Mouse (Mus musculus) midbrain, embryonic 10.5 days (tissue): Measurements from ENCODE around the gene Gigyf2. TPM values are rescaled to one million over a fixed set of nuclear protein-coding genes. Genes with fewer than 3 reads are reported as not detected.
A peak's percentile ranks its signal among the peaks of the same experiment; 100 is the strongest.

Source experiments
- DNase-seq: peaks from one replicate; pipeline ENCODE4 v3.0.0-alpha.2; 2017; ENCODE audit warnings: low spot score
- H3K27ac ChIP-seq: fragments of 300-500 bp; sonication (generic); replicated peaks from 2 replicates; pipeline ENCODE4 v1.5.1; 2016; ENCODE audit warnings: mild to moderate bottlenecking
- H3K27me3 ChIP-seq: fragments of 300-500 bp; sonication (generic); 2 replicates; pipeline ENCODE4 v1.6.1; 2016; ENCODE audit warnings: low read depth, mild to moderate bottlenecking; ENCODE audit not compliant: poor library complexity, severe bottlenecking
- H3K36me3 ChIP-seq: fragments of 300-500 bp; sonication (generic); 2 replicates; pipeline ENCODE4 v1.6.1; 2016; ENCODE audit warnings: mild to moderate bottlenecking, moderate library complexity
- H3K4me1 ChIP-seq: fragments of 300-500 bp; sonication (generic); 2 replicates; pipeline ENCODE4 v1.6.1; 2016
- H3K4me3 ChIP-seq: fragments of 300-500 bp; sonication (generic); 2 replicates; pipeline ENCODE4 v1.5.1; 2016; ENCODE audit warnings: mild to moderate bottlenecking, moderate library complexity
- H3K9me3 ChIP-seq: fragments of 300-500 bp; sonication (generic); replicated peaks from 2 replicates; pipeline ENCODE4 v1.6.1; 2016; ENCODE audit warnings: mild to moderate bottlenecking
- WGBS: fragments of 180-500 bp; shearing (Covaris S2); methylation state at CpG from one replicate; pipeline ENCODE4 v1.1.7; 2016; 5-methylcytosine and 5-hydroxymethylcytosine counted together
- polyA plus RNA-seq: library from polyadenylated mRNA; unstranded; fragments of >200 nt; fragmentation: Nextera tagmentation; extraction: Ambion mirVana; gene quantifications from 2 replicates; pipeline ENCODE4 v1.2.1, GENCODE M21; 2016

Gigyf2 gene
- polyA plus RNA-seq, 1 experiment from 2014 or later, result 49.1 TPM

GRCm38 (mm10) chr1:87471914-87472313 is 145.1 kb downstream of the Gigyf2 start:
- Histone ChIP-seq H3K36me3 (no peaks in the 10 kb centered on the region), H3K4me1 (peaks cover 11% of the 10 kb centered on the region), H3K4me3 (no peak overlapping the region), H3K9me3 (no peaks in the 10 kb centered on the region), H3K27me3 (peaks cover 32% of the 10 kb centered on the region), H3K27ac (no peak overlapping the region)
- 90% methylated on average over 7 of the region's 7 CpGs for WGBS
- DNase-seq, result no peak

- H3K9me3 ChIP-seq, result no peaks in the 10 kb centered on the region
- WGBS, result 88% methylated on average over 7 of the region's 7 CpGs
- no peak overlapping the region for H3K4me3 ChIP-seq
- peaks cover 39% of the 10 kb centered on the region for H3K27me3 ChIP-seq
- peaks cover 11% of the 10 kb centered on the region for H3K4me1 ChIP-seq
- no peaks in the 10 kb centered on the region for H3K36me3 ChIP-seq
- DNase-seq, result no peak
- H3K27ac ChIP-seq, result no peak overlapping the region
Measured at GRCm38 (mm10) chr1:87472576-87472975, 145.8 kb downstream of the Gigyf2 start.

GRCm38 (mm10) chr1:87475076-87475895 is 148.5 kb downstream of the Gigyf2 start:
- Histone ChIP-seq H3K27me3 (peaks cover 41% of the 10 kb centered on the region), H3K36me3 (no peaks in the 10 kb centered on the region), H3K9me3 (no peaks in the 10 kb centered on the region), H3K4me1 (peaks cover 14% of the 10 kb centered on the region), H3K27ac (peak overlapping the region; percentile 81), H3K4me3 (peak overlapping the region; percentile 59)
- DNase-seq, result peak; percentile 39
- 4% methylated on average over 38 of the region's 42 CpGs for WGBS

GRCm38 (mm10) chr1:87482546-87482945 is 155.7 kb downstream of the Gigyf2 start:
- DNase-seq, result no peak
- H3K36me3 ChIP-seq, result no peaks in the 10 kb centered on the region
- H3K27ac ChIP-seq, result no peak overlapping the region
- 0 out of 2 replicates have a peak, but pooled peaks cover 3% of the 10 kb centered on the region for H3K4me1 ChIP-seq
- 89% methylated on average over 4 of the region's 4 CpGs for WGBS
- peaks cover 2% of the 10 kb centered on the region; the same call in 1 of the 2 replicates for H3K27me3 ChIP-seq
- H3K4me3 ChIP-seq, result no peak overlapping the region
- no peaks in the 10 kb centered on the region for H3K9me3 ChIP-seq

- Histone ChIP-seq H3K27me3 (no peaks in the 10 kb centered on the region), H3K27ac (no peak overlapping the region), H3K4me3 (no peak overlapping the region), H3K36me3 (no peaks in the 10 kb centered on the region), H3K4me1 (no peaks in the 10 kb centered on the region), H3K9me3 (no peaks in the 10 kb centered on the region)
- no peak for DNase-seq
- 87% methylated on average over 6 of the region's 6 CpGs for WGBS
Measured at GRCm38 (mm10) chr1:87486386-87486785, 159.6 kb downstream of the Gigyf2 start.

- Histone ChIP-seq H3K27ac (no peak overlapping the region), H3K36me3 (no peaks in the 10 kb centered on the region), H3K4me3 (no peak overlapping the region), H3K27me3 (no peaks in the 10 kb centered on the region), H3K9me3 (no peaks in the 10 kb centered on the region), H3K4me1 (peaks cover 4% of the 10 kb centered on the region; the same call in 1 of the 2 replicates)
- WGBS, result 90% methylated on average over 3 of the region's 3 CpGs
- no peak for DNase-seq
Measured at GRCm38 (mm10) chr1:87492285-87492684, 165.5 kb downstream of the Gigyf2 start.

- no peak overlapping the region for H3K27ac ChIP-seq
- no peaks in the 10 kb centered on the region for H3K36me3 ChIP-seq
- peaks cover 4% of the 10 kb centered on the region; the same call in 1 of the 2 replicates for H3K4me1 ChIP-seq
- WGBS, result 79% methylated on average over 4 of the region's 4 CpGs
- DNase-seq, result no peak
- no peaks in the 10 kb centered on the region for H3K9me3 ChIP-seq
- H3K4me3 ChIP-seq, result no peak overlapping the region
- H3K27me3 ChIP-seq, result no peaks in the 10 kb centered on the region
Measured at GRCm38 (mm10) chr1:87493542-87493941, 166.7 kb downstream of the Gigyf2 start.

Other genes with a start within 250 kb of the Gigyf2 start
- not detected in 2 replicates for gene Alppl2, start 237.1 kb upstream of the Gigyf2 start, polyA plus RNA-seq
- gene Alpi, start 225.4 kb upstream of the Gigyf2 start, polyA plus RNA-seq, result not detected in 2 replicates
- gene Akp3, start 202.0 kb upstream of the Gigyf2 start, polyA plus RNA-seq, result not detected in 2 replicates
- 3.7 and 5.0 TPM in 2 replicates for gene Ecel1, start 170.5 kb upstream of the Gigyf2 start, polyA plus RNA-seq
- 0.05 TPM in 1 of 2 replicates, not detected in the other for gene Prss56, start 143.7 kb upstream of the Gigyf2 start, polyA plus RNA-seq
- not detected in 2 replicates for gene Chrnd, start 136.4 kb upstream of the Gigyf2 start, polyA plus RNA-seq
- gene Chrng, start 122.3 kb upstream of the Gigyf2 start, polyA plus RNA-seq, result 0.12 TPM in 1 of 2 replicates, not detected in the other
- gene Eif4e2, start 113.1 kb upstream of the Gigyf2 start, polyA plus RNA-seq, result 172 and 173 TPM in 2 replicates
- 0.64 and 0.71 TPM in 2 replicates for gene Efhd1, start 62.6 kb upstream of the Gigyf2 start, polyA plus RNA-seq
- 0.16 and 0.73 TPM in 2 replicates for gene Kcnj13, start 67.7 kb downstream of the Gigyf2 start, polyA plus RNA-seq
- gene Snorc, start 143.3 kb downstream of the Gigyf2 start, polyA plus RNA-seq, result not detected in 2 replicates
- not detected in 2 replicates for gene Neu2, start 182.9 kb downstream of the Gigyf2 start, polyA plus RNA-seq
- 5.2 and 7.4 TPM in 2 replicates for gene Ngef, start 246.9 kb downstream of the Gigyf2 start, polyA plus RNA-seq